Mouse (Mus musculus): ENCODE measurements around the gene Bcl2l1.

Bcl2l1 gene

GRCm38 (mm10) chr2:152802303-152802702 is 29.2 kb downstream of the Bcl2l1 start:
- WGBS, result 73% methylated on average over 10 of the region's 10 CpGs

DNA sequence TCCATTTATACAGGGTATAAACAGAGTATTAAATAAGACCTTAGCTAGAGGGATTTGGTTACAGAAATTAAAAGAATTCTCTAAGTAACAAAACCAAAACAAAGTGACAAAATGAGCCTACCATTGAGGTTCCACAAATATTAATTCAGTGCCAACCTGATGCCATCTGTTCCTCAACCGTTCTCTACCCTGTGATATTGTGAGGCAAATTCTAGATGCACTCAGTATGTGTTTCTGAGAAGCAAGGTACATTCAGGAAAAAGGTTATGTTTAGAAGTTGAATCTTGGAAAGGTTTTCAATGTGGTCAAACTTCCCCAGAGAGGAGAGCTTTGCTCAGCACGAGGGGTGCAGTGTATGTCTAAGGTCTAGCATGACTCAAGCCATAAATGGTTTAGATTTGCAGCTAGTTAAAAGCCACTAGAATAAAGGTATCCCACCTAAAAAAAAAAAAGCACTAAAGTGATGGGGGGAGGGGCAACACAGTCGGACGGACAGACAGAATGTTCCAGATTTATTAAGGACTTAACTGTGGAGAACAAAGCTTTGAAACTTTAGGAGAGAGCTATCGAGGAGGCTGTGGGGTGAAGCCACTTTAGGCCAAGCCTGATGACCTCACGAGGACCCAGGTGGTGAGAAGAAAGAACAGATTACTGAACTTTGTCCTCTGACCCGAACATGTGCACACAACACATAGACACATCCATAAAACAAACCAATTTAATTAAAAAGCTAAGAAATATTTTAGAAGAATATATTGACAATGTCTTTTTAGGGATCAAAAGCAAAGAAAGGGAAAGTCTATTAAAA is 31.4 kb downstream of the Bcl2l1 start:
- WGBS, result 67% methylated on average over 7 of the region's 7 CpGs

- WGBS, result 74% methylated on average over 1 of the region's 1 CpGs
Measured at GRCm38 (mm10) chr2:152797589-152797988, 33.9 kb downstream of the Bcl2l1 start.

DNA sequence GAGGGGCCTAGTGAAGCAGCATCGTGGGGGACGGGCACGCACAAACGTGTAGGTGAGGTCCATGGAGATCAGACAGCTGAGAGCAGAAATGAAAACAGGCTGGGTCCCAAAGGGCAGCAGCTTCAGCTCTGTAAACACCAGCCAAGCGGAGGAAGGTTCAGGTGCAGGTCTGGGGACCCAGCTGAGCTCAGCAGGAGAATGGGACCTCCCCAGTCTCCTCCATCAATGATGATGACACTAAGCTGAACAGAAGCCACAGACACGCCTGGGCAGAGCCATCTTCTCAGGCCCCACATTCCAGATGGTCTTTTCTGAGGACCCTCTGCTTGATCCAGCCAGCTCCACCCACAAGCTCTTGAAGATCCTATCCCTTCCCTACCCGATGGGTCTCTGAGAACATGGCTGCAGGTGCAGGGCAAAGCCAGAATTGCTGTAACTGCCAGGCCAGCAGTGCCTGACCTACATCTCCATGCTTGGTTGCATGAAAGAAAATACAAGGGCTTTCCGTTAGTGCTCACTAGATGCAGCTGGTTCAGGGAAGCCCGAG is 37.2 kb downstream of the Bcl2l1 start:
- WGBS, result 47% methylated on average over 9 of the region's 9 CpGs

- 46% methylated on average over 5 of the region's 5 CpGs for WGBS
Measured at GRCm38 (mm10) chr2:152793381-152793780, 38.1 kb downstream of the Bcl2l1 start.

DNA sequence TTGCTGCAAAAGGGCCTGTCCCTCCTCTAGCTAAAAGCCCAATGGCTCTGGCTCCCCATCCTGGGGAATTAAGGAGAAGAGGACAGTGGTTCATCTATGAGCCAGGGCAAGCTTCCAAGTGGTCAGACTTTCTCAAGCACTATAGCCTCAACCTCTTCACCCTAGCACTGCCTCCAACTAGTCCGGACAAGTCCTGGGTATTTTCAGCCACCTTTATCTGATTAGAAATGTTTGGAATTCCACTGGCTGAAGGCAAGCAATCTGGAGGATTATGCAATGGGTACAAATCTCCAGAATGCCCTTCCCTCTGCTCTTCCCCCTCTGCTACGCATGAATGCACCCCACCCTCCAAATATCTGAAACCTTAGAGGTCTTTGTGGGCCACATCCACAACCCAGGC is 39.1 kb downstream of the Bcl2l1 start:
- 41% methylated on average over 2 of the region's 2 CpGs for WGBS

DNA sequence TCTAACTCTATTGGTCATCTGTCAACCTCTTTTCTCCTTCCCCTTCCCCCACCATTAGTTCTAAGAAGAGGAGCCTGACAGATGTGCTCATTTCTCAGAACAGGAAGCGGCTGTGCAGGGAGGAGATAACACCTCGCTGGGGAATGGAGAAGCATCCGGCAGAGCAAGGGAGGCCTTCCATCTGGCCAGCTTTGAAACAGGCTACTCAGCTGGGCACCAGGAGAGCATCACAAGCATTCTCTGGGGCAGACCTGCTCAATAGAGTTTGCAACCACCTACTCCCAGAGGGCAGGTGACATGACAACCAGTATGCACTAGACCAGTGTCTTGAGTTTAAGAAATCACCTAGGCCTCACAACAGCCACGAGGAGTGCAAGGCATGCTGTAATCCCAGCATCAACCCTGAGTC is 41.9 kb downstream of the Bcl2l1 start:
- 32% methylated on average over 4 of the region's 4 CpGs for WGBS

DNA sequence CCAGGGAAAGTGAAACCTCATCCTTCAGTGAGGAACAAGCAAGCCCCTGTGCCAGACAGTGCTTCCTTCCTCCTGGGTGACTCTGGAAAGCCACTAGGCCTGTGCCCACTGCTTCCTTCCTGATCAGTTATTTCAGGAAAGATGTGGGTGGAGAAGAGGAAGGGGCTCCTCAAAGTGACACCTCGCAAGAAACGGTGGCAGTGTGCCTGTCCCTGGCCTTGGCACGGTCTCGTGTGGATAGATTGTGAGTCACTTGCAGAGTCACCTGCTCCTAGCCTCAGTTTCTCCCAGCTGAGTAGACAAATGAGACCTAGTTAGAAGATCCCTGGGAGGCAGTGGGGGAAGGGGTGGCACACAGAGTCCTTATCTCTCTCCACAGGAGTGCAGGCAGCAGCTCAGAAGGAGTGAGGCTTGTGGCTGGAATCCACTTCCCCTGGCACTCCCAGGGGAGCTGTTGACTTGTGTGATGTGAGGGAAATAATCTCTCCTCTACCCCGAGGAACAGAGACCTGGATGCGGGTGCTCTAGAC is 42.6 kb downstream of the Bcl2l1 start:
- WGBS, result 30% methylated on average over 6 of the region's 6 CpGs

DNA sequence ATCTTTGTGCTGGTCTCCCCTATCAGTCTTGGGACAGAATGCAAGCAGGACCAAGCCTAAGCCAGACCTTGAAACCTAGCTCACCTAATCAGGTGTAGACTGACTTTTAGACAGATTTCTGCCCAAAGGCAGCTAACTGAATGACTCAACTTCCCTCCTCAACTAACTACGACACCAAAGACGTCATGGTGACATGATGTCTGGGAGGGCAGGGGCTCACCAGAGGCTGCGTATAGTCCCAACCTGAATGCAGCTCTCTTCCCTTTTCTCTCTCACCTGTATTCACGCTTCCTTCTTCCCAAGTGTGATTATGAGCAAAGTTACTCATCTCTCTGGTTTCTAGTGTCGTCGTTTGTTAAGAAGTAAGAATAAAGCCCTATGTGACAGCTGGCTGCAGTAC is 44.0 kb downstream of the Bcl2l1 start:
- 78% methylated on average over 6 of the region's 6 CpGs for WGBS

DNA sequence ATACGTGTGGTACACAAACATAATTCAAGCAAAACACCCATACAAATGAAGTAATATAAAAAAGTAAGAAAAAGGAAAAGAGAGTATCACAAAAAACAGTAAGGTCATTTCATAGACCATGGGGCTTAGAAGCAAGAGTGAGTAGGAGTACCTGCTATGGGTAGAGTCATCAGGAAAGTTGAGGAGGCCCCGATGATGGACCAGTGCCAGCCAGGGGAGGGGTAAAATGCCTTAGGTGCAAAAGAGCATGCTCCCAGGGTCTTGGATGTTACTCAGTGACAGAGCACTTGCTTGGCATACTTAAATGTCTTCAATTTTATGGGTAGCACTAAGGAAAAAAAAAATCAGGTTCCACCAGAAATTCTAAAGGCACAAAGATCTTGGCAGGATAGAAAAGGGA is 44.4 kb downstream of the Bcl2l1 start:
- WGBS, result 84% methylated on average over 2 of the region's 2 CpGs

DNA sequence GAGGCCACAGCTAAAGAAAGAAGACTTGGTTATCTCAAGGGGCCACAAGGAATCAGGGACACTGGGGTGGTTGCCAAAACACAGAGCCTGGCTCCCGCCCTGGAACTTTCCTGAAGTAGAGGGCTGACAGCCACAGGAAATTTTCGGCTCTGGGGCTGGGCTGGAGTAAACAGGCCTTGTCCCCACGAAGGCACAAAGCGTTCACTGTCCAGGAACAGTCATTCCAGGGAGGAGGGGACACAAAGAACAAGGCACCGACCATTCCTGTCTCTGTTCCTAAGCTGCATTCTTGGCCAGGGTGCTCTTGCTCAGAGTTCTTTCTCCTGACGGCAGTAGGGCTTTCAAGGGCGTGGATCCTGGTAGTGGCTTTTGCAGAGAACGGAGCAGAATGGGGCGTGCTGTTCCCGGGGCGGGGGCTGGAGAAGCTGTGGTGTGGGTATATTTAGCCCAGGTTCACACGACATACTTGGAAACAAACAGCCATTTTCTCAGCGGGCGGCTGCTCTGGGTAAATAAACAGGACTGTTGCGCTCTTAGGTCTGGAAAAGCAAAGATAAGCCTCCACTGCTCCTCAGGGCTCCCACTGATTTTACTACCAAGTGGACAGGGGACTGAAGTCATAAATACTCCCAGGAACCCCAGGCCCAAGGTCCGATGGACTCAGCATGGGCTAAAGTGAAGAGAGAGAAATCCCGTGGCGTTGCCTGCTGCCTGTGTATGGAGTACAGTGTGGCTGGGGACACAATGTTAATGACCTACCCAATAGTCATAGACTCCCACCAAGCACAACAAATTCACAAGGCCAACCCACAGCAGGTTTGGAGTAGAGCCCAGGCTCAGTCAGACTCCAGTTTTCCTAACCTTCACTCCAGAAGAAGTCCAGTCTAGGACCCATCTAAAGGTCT is 45.8 kb downstream of the Bcl2l1 start:
- 12% methylated on average over 18 of the region's 18 CpGs for WGBS

- WGBS, result 90% methylated on average over 8 of the region's 8 CpGs
Measured at GRCm38 (mm10) chr2:152784640-152785039, 46.9 kb downstream of the Bcl2l1 start.

DNA sequence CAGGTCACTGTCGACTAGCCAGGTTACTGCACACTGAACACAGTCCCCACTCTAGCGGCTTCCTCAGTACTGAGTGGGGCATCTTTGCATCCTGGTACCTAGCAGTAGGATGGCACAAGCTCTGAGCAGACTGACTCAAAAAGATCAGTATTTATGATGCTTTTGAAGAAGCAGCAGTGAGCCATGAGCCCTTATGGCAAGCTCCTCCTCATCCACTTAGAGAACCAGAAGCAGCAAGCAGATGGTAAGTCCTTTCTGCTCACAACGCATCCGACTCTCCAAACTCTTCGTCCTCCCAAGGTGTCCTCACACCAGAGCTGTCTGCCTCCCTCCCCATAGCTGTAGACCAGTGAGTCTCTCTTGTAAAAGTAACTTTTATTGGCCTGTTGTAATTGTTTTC is 48.3 kb downstream of the Bcl2l1 start:
- 70% methylated on average over 5 of the region's 5 CpGs for WGBS

GRCm38 (mm10) chr2:152782656-152783055 is 48.9 kb downstream of the Bcl2l1 start:
- WGBS, result 43% methylated on average over 5 of the region's 5 CpGs

- 61% methylated on average over 3 of the region's 3 CpGs for WGBS
Measured at GRCm38 (mm10) chr2:152781031-152781711, 50.4 kb downstream of the Bcl2l1 start.

- WGBS, result 82% methylated on average over 2 of the region's 2 CpGs
Measured at GRCm38 (mm10) chr2:152780466-152780865, 51.1 kb downstream of the Bcl2l1 start.

DNA sequence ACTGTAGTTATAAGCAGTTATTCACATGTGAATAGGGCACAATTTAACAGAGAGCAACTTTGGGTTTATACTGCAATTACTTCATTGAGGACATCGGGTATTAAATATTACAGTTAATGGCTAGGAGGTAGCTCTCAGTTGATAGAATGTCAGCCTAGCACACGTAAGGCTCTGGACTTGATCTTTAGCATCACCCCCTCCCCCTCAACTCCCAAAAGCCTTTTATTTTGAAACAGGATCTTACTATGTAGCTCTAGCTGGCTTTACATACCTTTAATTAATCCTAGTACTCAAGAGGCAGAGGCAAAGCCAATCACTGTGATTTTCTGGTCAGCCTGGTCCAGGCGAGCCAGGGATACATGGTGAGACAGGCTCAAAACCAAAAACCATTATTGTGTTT is 54.4 kb downstream of the Bcl2l1 start:
- 95% methylated on average over 3 of the region's 3 CpGs for WGBS

GRCm38 (mm10) chr2:152776435-152776834 is 55.1 kb downstream of the Bcl2l1 start:
- 47% methylated on average over 2 of the region's 2 CpGs for WGBS

DNA sequence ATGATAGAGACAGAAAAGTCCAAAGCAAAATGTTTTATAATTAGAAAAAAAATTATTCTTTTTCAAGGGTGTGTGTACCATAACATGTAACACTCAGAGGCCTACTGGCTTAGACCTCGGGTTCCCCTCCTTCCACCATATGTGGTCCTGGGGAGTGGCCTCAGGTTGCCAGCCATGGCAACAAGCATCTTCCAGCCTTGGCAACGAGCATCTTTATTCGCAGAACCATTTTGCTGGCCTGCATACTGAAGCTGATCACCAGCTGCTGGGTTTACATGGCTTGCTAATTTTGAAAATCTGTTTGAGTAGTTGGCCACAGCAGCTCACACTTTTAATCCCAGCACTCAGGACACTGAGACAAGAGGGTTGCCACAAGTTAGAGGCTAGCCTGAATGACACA is 55.5 kb downstream of the Bcl2l1 start:
- 32% methylated on average over 3 of the region's 3 CpGs for WGBS

- WGBS, result 63% methylated on average over 4 of the region's 4 CpGs
Measured at GRCm38 (mm10) chr2:152775357-152775756, 56.2 kb downstream of the Bcl2l1 start.

- 27% methylated on average over 1 of the region's 1 CpGs for WGBS
Measured at GRCm38 (mm10) chr2:152772231-152772630, 59.3 kb downstream of the Bcl2l1 start.

DNA sequence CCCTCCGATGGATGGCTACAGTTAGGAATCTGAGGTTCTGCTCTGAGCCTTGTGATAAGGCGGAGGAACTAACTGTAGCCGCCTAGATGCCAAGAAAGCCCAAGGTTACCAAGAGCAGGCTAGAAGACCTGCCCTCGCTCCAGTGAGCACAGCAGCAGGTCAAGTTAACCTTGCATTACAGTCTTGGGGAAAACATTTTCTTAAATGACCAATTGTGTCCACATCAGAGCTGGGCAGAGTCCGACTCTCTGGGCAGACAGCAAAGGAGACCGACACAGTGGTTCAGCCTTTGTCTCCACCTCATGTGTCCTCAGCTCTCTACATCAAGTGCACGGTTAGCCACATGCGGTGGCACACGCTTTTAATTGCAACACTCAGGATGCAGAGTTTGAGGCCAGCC is 60.0 kb downstream of the Bcl2l1 start:
- 92% methylated on average over 9 of the region's 9 CpGs for WGBS

Data from cerebral cortex, adult 2 months (tissue).